Mouse (Mus musculus) ES-Bruce4 (cell line): ENCODE measurements at regions not wholly inside any gene's neighbourhood (a gene's known extent, or its start where the extent isn't known, plus 50 kb on each side); places are given as distances from the start of the nearest gene placed in this dataset.

Experiments
- H3K27ac ChIP-seq: 2 replicates; pipeline ENCODE4 v1.5.1; 2012; ENCODE audit warnings: low read length, inconsistent platforms; ENCODE audit not compliant: insufficient read depth
- H3K27me3 ChIP-seq: 2 replicates; pipeline ENCODE4 v1.6.1; 2012; ENCODE audit warnings: mild to moderate bottlenecking, low read length, inconsistent platforms; ENCODE audit not compliant: control insufficient read depth, poor library complexity, insufficient read depth, severe bottlenecking
- H3K36me3 ChIP-seq: 2 replicates; pipeline ENCODE4 v1.6.1; 2012; ENCODE audit warnings: inconsistent platforms, mild to moderate bottlenecking, low read length, moderate library complexity; ENCODE audit not compliant: control insufficient read depth, poor library complexity, insufficient read depth, severe bottlenecking
- H3K4me1 ChIP-seq: one replicate; pipeline ENCODE4 v1.8.1; 2011; ENCODE audit warnings: low read length; ENCODE audit not compliant: control insufficient read depth, insufficient read depth
- H3K4me3 ChIP-seq: 2 replicates; pipeline ENCODE4 v1.5.1; 2011; ENCODE audit warnings: low read depth, mild to moderate bottlenecking, low read length
- H3K9ac ChIP-seq: 2 replicates; pipeline ENCODE4 v1.6.1; 2012; ENCODE audit warnings: low read depth, mild to moderate bottlenecking, inconsistent platforms; ENCODE audit not compliant: poor library complexity, severe bottlenecking
- H3K9me3 ChIP-seq: replicated peaks from 2 replicates; pipeline ENCODE4 v1.6.1; 2012; ENCODE audit warnings: mild to moderate bottlenecking, low read length, inconsistent platforms; ENCODE audit not compliant: control insufficient read depth, poor library complexity, insufficient read depth, severe bottlenecking
- CTCF ChIP-seq: IDR thresholded peaks from one replicate; pipeline ENCODE4 v1.8.1; 2011; ENCODE audit warnings: low read depth, low read length
- EP300 ChIP-seq: IDR thresholded peaks from 2 replicates; pipeline ENCODE4 v1.6.1; 2011; ENCODE audit warnings: low read depth, low read length; ENCODE audit not compliant: insufficient read depth
- POLR2A ChIP-seq: IDR thresholded peaks from one replicate; pipeline ENCODE4 v1.8.1; 2011; ENCODE audit warnings: low read length; ENCODE audit not compliant: insufficient read depth

DNA sequence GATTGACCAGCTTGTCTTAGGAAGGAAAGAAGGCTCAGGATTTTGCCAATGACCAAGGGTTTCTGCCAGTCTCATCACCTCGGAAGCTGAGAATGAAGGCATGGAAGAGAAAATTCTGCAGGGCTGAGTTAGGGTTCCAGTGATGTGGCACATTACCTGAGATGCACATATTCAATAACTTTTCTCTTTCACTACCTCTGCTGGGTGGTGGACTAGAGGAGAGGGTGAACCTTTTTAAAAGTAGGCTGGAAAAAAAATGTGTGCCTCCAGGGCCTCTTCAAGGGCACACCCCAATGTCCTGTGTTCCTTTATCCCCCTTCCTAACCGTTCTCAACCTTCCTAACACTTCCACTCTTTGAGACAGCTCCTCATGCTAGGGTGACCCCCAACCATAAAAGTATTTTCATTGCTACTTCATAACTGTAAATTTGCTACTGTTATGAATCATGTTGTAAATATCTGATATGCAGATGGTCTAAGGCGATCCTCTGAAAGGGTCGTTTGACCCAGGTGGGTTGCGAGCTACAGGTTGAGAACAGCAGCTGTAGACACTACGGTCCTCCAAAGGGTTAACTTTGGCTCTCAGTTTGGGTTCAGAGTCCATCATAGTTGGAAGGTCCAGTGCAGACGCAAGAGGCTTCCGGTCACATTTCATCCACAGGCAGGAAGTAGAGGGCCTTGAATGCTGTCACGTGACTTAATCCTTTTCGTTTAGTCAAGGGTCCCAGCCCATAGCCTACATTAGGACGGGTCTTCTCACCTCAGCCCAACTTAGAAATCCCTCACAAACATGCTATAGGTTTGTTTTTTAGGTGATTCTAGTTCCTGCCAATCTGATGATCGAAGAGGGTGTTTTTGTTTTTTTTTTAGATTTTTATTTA lies 75.1 kb upstream of the Cpsf6 start:
- Histone ChIP-seq H3K4me3 (no peak overlapping the region), H3K27me3 (no peaks in the 10 kb centered on the region), H3K9me3 (no peaks in the 10 kb centered on the region), H3K36me3 (no peaks in the 10 kb centered on the region), H3K9ac (no peak overlapping the region), H3K4me1 (peaks cover 4% of the 10 kb centered on the region), H3K27ac (no peak overlapping the region)
- TF ChIP-seq POLR2A: no peak
- no peak for TF ChIP-seq EP300
- no peak for TF ChIP-seq CTCF

DNA sequence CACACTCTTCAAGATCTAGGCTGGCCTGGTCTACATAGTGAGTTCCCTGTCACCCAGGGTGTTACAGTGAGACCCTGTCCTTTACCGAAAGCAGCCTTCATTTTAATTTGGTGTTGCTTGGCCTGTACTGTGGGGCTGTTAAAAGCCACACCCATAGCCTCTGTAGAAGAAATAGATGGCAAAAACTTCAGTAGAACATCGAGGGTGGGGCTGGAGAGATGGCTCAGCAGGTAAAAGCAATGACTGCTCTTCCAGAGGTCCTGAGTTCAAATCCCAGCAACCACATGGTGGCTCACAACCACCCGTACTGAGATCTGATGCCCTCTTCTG lies 74.3 kb upstream of the Cpsf6 start:
- no peak overlapping the region for H3K9ac ChIP-seq
- H3K9me3 ChIP-seq: no peaks in the 10 kb centered on the region
- no peaks in the 10 kb centered on the region for H3K36me3 ChIP-seq
- no peaks in the 10 kb centered on the region for H3K27me3 ChIP-seq
- H3K4me1 ChIP-seq: peaks cover 4% of the 10 kb centered on the region
- TF ChIP-seq POLR2A (no peak), CTCF (no peak), EP300 (no peak)
- H3K4me3 ChIP-seq: no peak overlapping the region
- no peak overlapping the region for H3K27ac ChIP-seq

DNA sequence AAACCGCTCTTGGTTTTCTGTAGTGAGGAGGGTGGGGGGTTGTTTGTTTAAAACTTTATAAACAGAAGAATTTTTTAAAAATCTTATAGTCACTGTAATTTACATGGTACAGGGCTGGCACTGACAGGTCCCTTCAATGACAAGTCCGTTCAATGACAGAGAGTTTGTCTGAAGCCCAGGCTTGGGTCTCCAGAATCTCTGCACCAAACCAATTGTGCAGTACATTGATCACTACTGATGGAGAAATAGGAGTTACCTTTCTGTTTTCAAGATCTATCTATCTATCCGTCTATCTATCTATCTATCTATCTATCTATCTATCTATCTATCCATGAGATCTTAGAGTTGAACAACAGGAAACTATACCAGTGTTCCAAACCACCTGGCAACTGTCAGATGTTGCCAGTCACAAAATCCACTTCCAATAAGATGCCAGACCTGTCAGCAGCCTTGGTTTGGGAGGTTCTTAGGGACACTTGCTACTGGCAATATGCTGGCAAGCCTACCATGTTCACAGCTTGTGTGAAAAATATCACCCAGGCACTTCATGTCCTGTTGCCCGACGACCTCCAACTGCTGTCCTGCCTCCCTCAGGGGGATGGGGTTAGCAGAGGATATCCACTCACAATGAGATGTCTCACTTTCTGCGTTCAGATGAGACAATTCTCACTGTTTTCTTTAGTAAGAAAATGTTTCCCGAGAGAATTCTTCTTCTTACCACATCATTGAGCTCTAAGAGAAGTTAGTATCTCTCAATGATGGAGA lies 73.8 kb upstream of the Cpsf6 start:
- no peak overlapping the region for H3K4me3 ChIP-seq
- H3K4me1 ChIP-seq: peaks cover 4% of the 10 kb centered on the region
- H3K27me3 ChIP-seq: no peaks in the 10 kb centered on the region
- TF ChIP-seq POLR2A (no peak), CTCF (no peak), EP300 (no peak)
- no peak overlapping the region for H3K27ac ChIP-seq
- no peaks in the 10 kb centered on the region for H3K9me3 ChIP-seq
- no peak overlapping the region for H3K9ac ChIP-seq
- H3K36me3 ChIP-seq: no peaks in the 10 kb centered on the region

DNA sequence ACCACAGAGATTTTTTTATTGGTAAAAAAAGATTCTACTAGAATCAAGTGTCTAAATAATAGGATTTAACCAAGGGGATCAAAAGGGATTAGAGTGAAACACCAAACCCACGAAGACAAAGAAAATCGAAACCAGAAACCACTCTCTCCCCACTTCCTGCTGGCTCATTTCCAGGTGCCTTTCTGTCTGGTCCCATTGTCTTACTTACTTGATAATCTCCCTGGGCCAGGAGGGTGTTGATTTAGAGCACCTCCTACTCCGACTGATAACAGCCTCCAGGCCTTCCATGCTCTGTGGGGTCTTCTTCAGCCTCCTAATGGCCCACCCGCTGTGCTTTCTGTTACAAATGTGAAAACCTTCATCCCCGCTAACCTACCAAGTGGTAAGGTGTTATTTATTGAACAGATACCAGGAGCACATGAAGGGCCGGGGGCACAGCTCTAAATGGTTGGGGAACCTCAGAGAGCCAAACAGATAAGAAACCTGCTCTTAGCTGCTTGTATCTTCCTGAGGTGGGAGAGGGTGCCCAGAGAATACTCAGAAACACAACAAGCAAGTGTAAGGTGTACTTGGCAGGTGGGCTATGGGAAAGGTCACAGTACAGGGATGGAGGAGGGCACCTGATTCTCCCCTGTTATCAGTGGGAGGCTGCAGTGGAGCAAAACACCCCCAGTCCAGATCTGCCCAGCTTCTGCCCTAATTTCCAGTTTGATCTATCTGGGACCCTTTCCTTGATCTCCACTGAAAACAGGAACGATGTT lies 72.6 kb upstream of the Cpsf6 start:
- Histone ChIP-seq H3K9ac (no peak overlapping the region), H3K4me1 (peaks cover 4% of the 10 kb centered on the region), H3K9me3 (no peaks in the 10 kb centered on the region), H3K27me3 (no peaks in the 10 kb centered on the region), H3K36me3 (no peaks in the 10 kb centered on the region), H3K4me3 (no peak overlapping the region), H3K27ac (no peak overlapping the region)
- no peak for TF ChIP-seq CTCF
- no peak for TF ChIP-seq POLR2A
- TF ChIP-seq EP300: no peak

DNA sequence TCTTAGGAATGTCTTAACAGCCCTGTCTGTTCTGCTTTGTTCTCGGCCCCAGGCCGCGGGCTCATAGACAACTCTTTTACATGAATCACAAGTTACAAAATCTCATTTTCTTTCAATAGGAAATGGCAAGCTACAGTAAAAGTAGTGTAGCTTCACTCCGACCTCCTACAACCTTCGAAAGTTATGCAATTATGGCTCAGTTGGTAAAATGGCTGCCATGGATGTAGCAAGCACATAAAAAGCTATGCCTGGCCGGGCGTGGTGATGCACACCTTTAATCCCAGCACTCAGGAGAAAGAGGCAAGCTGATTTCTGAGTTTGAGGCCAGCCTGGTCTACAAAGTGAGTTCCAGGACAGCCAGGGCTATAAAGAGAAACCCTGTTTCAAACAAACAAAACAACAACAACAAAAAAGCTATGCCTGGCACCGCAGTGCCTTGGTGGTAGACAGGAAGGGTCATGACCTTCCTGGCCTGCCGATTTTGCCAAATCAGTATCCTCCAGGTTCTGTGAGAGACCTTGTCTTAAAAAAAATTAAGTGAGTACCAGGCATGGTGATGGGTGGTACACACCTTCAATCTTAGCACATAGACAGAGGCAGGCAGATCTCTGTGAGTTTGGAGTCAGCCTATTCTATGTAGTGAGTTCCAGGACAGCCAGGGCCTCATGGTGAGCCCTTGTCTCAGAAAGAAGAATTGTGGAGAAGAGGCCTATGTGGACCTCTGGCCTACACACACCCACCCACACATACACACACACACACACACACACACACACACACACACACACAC lies 71.8 kb upstream of the Cpsf6 start:
- Histone ChIP-seq H3K9me3 (no peaks in the 10 kb centered on the region), H3K4me1 (peaks cover 4% of the 10 kb centered on the region), H3K27ac (no peak overlapping the region), H3K36me3 (no peaks in the 10 kb centered on the region), H3K9ac (no peak overlapping the region), H3K27me3 (no peaks in the 10 kb centered on the region), H3K4me3 (no peak overlapping the region)
- TF ChIP-seq POLR2A (no peak), EP300 (no peak), CTCF (no peak)
